Comparison of ENCODE assay signal across 14 mouse cellular contexts in genomic region chr19:47323096-47323849, GRCm38 (mm10).
A peak's percentile ranks its signal among the peaks of the same experiment; 100 is the strongest.
DNase-seq lines count a peak whose midpoint lies in the region; ATAC-seq and TF ChIP-seq lines count a peak whose summit lies in the region.
"Had no signal": no experiment of that assay in that cellular context is flagged by ENCODE, and none has a peak within 500 bp of the region (broad histone marks: within the 10 kb centered on the region; RNA-seq: fewer than 3 reads in every experiment).

No protein-coding gene starts in this region.

- H3K27me3 ChIP-seq in cerebellum, adult 2 months (ENCODE audit: control insufficient read depth, insufficient read depth, low read length), result no peaks in the 10 kb centered on the region
- H3K27me3 ChIP-seq in kidney, embryonic 14.5 days (ENCODE audit: control insufficient read depth, insufficient read depth, low read length), result no peaks in the 10 kb centered on the region

- H3K27ac ChIP-seq in cerebellum, adult 2 months (ENCODE audit: insufficient read depth, low read length), result no peak overlapping the region
- H3K27ac ChIP-seq in kidney, embryonic 14.5 days (ENCODE audit: low read depth, low read length), result peak overlapping the region; percentile 7; the same call in 1 of the 2 replicates
- H3K27ac ChIP-seq: liver, embryonic 14.5 days had no signal

- DNase-seq in cerebellum, postnatal 10 days, result peak; percentile 64 to 71
- DNase-seq in cerebellum, adult 2 months, result no peak
- no peak for DNase-seq in kidney, postnatal 14 days
- DNase-seq in ovary, postnatal 36 days (ENCODE audit: low spot score), result peak; percentile 16
- DNase-seq in ovary, postnatal 10 days (ENCODE audit: low spot score), result no peak
- no peak for DNase-seq in frontal cortex, postnatal 25 days (ENCODE audit: low spot score in 2 of 2)
- DNase-seq in frontal cortex, postnatal 14 days (ENCODE audit: low spot score in 2 of 2), result no peak
- DNase-seq: adrenal gland, postnatal 14 days; heart, adult 18-20 months; heart, postnatal 36 days; kidney, adult 9 months; midbrain, embryonic 14.5 days had no signal

- no peak overlapping the region for H3K9ac ChIP-seq in kidney, embryonic 14.5 days (ENCODE audit: low read depth, low read length)
- H3K9ac ChIP-seq: liver, embryonic 14.5 days had no signal

- H3K4me1 ChIP-seq in cerebellum, adult 2 months (ENCODE audit: control insufficient read depth, insufficient read depth, low read length), result peaks cover 3% of the 10 kb centered on the region; the same call in 1 of the 2 replicates
- H3K4me1 ChIP-seq in kidney, embryonic 14.5 days (ENCODE audit: control insufficient read depth, insufficient read depth, low read length), result peaks cover 36% of the 10 kb centered on the region

- H3K4me3 ChIP-seq in cerebellum, adult 2 months (replicated peaks; ENCODE audit: insufficient read depth, low read depth, low read length), result no peak overlapping the region
- no peak overlapping the region for H3K4me3 ChIP-seq in kidney, embryonic 14.5 days (ENCODE audit: low read length)

- ATAC-seq in kidney, embryonic 14.5 days (ENCODE audit: low FRiP score, low TSS enrichment), result no peak

- H3K36me3 ChIP-seq in kidney, embryonic 14.5 days (ENCODE audit: control insufficient read depth, insufficient read depth, low read length), result no peaks in the 10 kb centered on the region

- no peaks in the 10 kb centered on the region for H3K9me3 ChIP-seq in kidney, embryonic 14.5 days (ENCODE audit: control insufficient read depth, low read length)

- WGBS in cerebellum, adult 2 months, result 72% methylated on average over 11 of the region's 11 CpGs
- WGBS in kidney, embryonic 14.5 days, result 77% methylated on average over 11 of the region's 11 CpGs

- TF ChIP-seq POLR2A in cerebellum, adult 2 months (IDR thresholded peaks at IDR 0.05; ENCODE audit: borderline replicate concordance, insufficient read depth, low read length), result no peak

- no peak for TF ChIP-seq CTCF in cerebellum, adult 2 months (IDR thresholded peaks at IDR 0.05; ENCODE audit: borderline replicate concordance, insufficient read depth, low read depth, low read length)

- H3K4me2 ChIP-seq in kidney, embryonic 14.5 days (replicated peaks; ENCODE audit: low read depth, low read length), result no peak overlapping the region

Comparison
In these comparisons a context has a peak if more than half of its experiments do, and no peak if none do; other contexts are left out.
1. DNase-seq: peak in cerebellum, postnatal 10 days (2 of 2) and ovary, postnatal 36 days (single experiment); none in cerebellum, adult 2 months (0 of 2), kidney, postnatal 14 days (single experiment), ovary, postnatal 10 days (single experiment), frontal cortex, postnatal 25 days (0 of 2) and frontal cortex, postnatal 14 days (0 of 2).